Mouse (Mus musculus) forebrain, embryonic 10.5 days (tissue): Measurements from ENCODE around the gene Dhdds. TPM values are rescaled to one million over a fixed set of nuclear protein-coding genes. Genes with fewer than 3 reads are reported as not detected.

Source experiments
- DNase-seq: peaks from one replicate; pipeline ENCODE4 v3.0.0-alpha.2; 2017; ENCODE audit warnings: low spot score; ENCODE audit errors: extremely low spot score
- H3K27ac ChIP-seq: fragments of 300-500 bp; sonication (generic); 2 replicates; pipeline ENCODE4 v1.5.1; 2016; ENCODE audit warnings: mild to moderate bottlenecking
- H3K27me3 ChIP-seq: fragments of 300-500 bp; sonication (generic); 2 replicates; pipeline ENCODE4 v1.6.1; 2016; ENCODE audit warnings: mild to moderate bottlenecking; ENCODE audit not compliant: poor library complexity, severe bottlenecking
- H3K36me3 ChIP-seq: fragments of 300-500 bp; sonication (generic); replicated peaks from 2 replicates; pipeline ENCODE4 v1.6.1; 2016; ENCODE audit warnings: mild to moderate bottlenecking, moderate library complexity
- H3K4me1 ChIP-seq: fragments of 300-500 bp; sonication (generic); 2 replicates; pipeline ENCODE4 v1.6.1; 2016
- H3K4me3 ChIP-seq: fragments of 300-500 bp; sonication (generic); 2 replicates; pipeline ENCODE4 v1.5.1; 2016; ENCODE audit warnings: mild to moderate bottlenecking, moderate library complexity
- H3K9me3 ChIP-seq: fragments of 300-500 bp; sonication (generic); 2 replicates; pipeline ENCODE4 v1.6.1; 2016; ENCODE audit warnings: mild to moderate bottlenecking, moderate library complexity
- WGBS: fragments of 180-500 bp; shearing (Covaris S2); methylation state at CpG from one replicate; pipeline ENCODE4 v1.1.7; 2016; 5-methylcytosine and 5-hydroxymethylcytosine counted together
- polyA plus RNA-seq: library from polyadenylated mRNA; unstranded; fragments of >200 nt; fragmentation: Nextera tagmentation; extraction: Ambion mirVana; gene quantifications from 2 replicates; pipeline ENCODE4 v1.2.1, GENCODE M21; 2016

Gene Dhdds
- polyA plus RNA-seq, 1 experiment from 2014 or later = 40.3 TPM

DNA sequence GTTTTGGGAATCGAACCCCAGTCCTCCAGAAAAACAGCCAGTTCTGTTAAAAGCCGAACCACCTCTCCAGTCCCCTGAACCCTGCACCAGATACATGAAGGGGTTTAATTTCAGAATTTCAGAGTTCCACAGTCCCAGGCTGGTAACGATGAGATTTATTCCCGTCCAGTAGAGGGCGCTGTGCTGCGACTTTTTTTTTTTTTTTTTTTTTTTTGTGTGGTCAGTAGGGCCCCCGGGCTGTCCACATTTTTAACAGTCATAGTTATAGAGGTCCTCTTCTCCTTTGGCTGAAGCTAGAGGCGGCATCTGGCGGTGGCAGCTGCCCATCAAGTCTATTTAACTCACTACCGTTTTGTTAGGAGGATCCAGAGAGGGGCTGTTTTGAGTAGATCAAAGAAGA is 69.4 kb downstream of the Dhdds start:
- no peak overlapping the region for H3K27ac ChIP-seq
- no peak overlapping the region for H3K4me3 ChIP-seq
- no peak for DNase-seq
- no peaks in the 10 kb centered on the region for H3K36me3 ChIP-seq
- H3K27me3 ChIP-seq = no peaks in the 10 kb centered on the region
- 19% methylated on average over 10 of the region's 10 CpGs for WGBS
- no peaks in the 10 kb centered on the region for H3K9me3 ChIP-seq
- peaks cover 11% of the 10 kb centered on the region; the same call in 1 of the 2 replicates for H3K4me1 ChIP-seq

DNA sequence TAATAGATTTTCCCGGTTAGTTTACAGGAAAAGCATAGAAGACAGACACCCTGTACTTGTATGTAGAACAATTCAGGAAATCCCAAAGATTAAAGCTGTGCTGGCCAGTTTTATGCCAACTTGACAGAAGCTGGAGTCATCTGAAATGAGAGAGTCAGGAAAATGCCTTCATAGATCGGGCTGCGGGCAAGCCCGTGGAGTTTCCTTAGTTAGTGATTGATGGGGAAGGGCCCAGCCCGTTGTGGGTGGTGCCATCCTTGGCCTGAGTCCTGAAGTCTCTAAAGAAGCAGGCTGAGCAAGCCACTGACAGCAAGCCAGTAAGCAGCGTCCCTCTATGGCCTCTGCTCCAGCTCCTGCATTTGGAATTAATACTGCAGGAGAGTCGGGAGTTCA is 71.4 kb downstream of the Dhdds start:
- H3K36me3 ChIP-seq = no peaks in the 10 kb centered on the region
- peaks cover 11% of the 10 kb centered on the region; the same call in 1 of the 2 replicates for H3K4me1 ChIP-seq
- H3K27ac ChIP-seq = 0 out of 2 replicates have a peak overlapping the region, but pooled peaks have one; percentile 63
- 60% methylated on average over 7 of the region's 7 CpGs for whole genome bisulfite sequencing
- H3K9me3 ChIP-seq = no peaks in the 10 kb centered on the region
- H3K4me3 ChIP-seq = no peak overlapping the region
- no peaks in the 10 kb centered on the region for H3K27me3 ChIP-seq
- no peak for DNase-seq

DNA sequence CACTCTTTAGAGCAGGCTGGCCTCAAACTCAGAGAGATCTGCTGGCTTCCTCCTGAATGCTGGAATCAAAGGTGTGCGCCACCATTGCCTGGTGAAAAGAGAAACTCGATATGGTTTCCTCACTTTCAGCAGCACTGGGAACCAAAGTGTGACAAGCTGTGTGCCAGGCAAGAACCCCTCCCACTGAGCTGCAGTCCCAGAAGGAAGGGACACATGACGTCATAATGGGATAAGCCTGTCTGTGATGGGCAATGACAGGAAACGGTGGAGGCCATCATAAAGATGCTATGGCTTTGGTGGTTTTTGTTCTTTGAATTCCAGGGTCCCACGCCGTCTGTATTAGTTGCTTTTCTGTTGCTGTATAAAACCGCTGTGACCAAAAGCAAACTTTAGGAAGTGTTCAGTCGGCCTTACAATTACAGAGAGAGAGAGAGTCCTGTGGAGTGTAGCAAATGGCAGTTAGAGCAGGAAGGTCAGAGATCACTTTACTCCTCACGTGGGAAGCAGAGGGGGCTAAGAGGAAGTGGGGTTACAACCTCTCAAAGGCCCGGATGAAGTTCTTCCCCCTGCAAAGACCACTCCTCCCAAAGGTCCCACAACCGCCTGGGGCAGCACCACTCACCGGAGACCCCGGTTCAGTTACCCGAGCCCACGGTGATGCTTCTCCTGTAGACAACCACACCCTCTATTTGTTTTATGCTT is 72.0 kb downstream of the Dhdds start:
- DNase-seq = no peak
- H3K9me3 ChIP-seq = no peaks in the 10 kb centered on the region
- WGBS = 68% methylated on average over 15 of the region's 15 CpGs
- peaks cover 11% of the 10 kb centered on the region; the same call in 1 of the 2 replicates for H3K4me1 ChIP-seq
- no peak overlapping the region for H3K4me3 ChIP-seq
- H3K27me3 ChIP-seq = no peaks in the 10 kb centered on the region
- no peaks in the 10 kb centered on the region for H3K36me3 ChIP-seq
- peak overlapping the region; percentile 63; the same call in 1 of the 2 replicates for H3K27ac ChIP-seq

DNA sequence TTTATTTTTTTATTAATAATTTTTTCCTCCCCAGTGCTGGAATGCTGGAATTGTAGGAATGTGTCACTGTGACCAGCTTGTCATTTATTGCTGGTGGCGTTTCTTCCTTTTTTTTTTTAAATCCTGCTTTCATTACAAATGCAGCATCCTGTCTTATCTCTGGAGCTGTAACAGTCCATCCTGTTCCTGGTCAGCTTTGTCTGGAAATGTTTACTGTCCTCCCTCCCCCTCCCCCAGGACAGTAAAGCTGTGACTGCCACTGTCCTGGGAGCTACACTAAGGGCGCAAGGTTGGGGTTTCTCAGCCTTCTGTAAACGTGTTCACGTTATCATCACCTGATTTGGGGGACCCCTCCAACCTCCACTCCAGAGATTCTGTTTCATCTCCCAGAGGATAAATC is 75.5 kb downstream of the Dhdds start:
- Histone ChIP-seq H3K27ac (no peak overlapping the region), H3K27me3 (no peaks in the 10 kb centered on the region), H3K4me3 (no peak overlapping the region), H3K9me3 (no peaks in the 10 kb centered on the region), H3K4me1 (peaks cover 7% of the 10 kb centered on the region; the same call in 1 of the 2 replicates), H3K36me3 (no peaks in the 10 kb centered on the region)
- 84% methylated on average over 4 of the region's 4 CpGs for WGBS
- DNase-seq = no peak

DNA sequence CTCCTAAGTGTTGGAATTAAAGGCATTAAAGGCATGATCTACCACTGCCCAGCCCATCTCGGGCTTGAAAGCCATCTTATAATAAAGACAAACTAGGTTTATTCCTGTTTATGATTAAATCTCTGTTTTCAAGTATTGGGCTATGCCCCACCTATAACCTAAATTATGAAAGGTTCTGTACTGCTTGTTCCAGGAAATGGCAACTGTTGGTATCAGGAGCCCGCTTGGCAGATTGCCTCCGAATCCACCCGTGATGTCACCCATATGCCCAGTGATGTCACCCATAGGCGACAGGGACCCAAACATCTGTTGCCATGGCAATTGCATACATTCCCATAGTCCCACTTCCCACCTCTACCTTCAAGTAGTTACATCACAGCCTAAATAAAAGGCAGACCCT is 77.0 kb downstream of the Dhdds start:
- H3K4me3 ChIP-seq = no peak overlapping the region
- no peaks in the 10 kb centered on the region for H3K36me3 ChIP-seq
- H3K4me1 ChIP-seq = peaks cover 4% of the 10 kb centered on the region; the same call in 1 of the 2 replicates
- H3K9me3 ChIP-seq = no peaks in the 10 kb centered on the region
- DNase-seq = no peak
- H3K27ac ChIP-seq = no peak overlapping the region
- 94% methylated on average over 5 of the region's 5 CpGs for WGBS
- no peaks in the 10 kb centered on the region for H3K27me3 ChIP-seq

Other genes starting within 250 kb of the Dhdds start
- 35.3 and 38.8 TPM in 2 replicates for gene Arid1a, start 244.1 kb downstream of the Dhdds start, polyA plus RNA-seq
- 42.7 and 44.1 TPM in 2 replicates for gene Rps6ka1, start 113.1 kb downstream of the Dhdds start, polyA plus RNA-seq
- gene Hmgn2, start 32.3 kb downstream of the Dhdds start, polyA plus RNA-seq = 3,760 and 3,774 TPM in 2 replicates
- gene Lin28a, start 17.9 kb upstream of the Dhdds start, polyA plus RNA-seq = 21.6 and 25.7 TPM in 2 replicates
- gene Zfp683, start 52.9 kb upstream of the Dhdds start, polyA plus RNA-seq = not detected in 2 replicates
- 1.7 and 3.5 TPM in 2 replicates for gene Crybg2, start 59.9 kb upstream of the Dhdds start, polyA plus RNA-seq
- 4.1 and 5.0 TPM in 2 replicates for gene Cd52, start 94.2 kb upstream of the Dhdds start, polyA plus RNA-seq
- 6.3 and 7.3 TPM in 2 replicates for gene Ubxn11, start 101.7 kb upstream of the Dhdds start, polyA plus RNA-seq
- 267 and 270 TPM in 2 replicates for gene Sh3bgrl3, start 127.9 kb upstream of the Dhdds start, polyA plus RNA-seq
- 34.3 and 35.5 TPM in 2 replicates for gene Cep85, start 186.2 kb upstream of the Dhdds start, polyA plus RNA-seq
- not detected in 2 replicates for gene Gm7534, start 202.1 kb upstream of the Dhdds start, polyA plus RNA-seq
- not detected in 2 replicates for gene Catsper4, start 226.5 kb upstream of the Dhdds start, polyA plus RNA-seq
- 0.97 and 1.1 TPM in 2 replicates for gene Cnksr1, start 237.5 kb upstream of the Dhdds start, polyA plus RNA-seq
- 0.72 and 0.90 TPM in 2 replicates for gene E130218I03Rik, start 242.7 kb upstream of the Dhdds start, polyA plus RNA-seq
- 20.7 and 22.7 TPM in 2 replicates for gene Zfp593, start 244.7 kb upstream of the Dhdds start, polyA plus RNA-seq
- gene Gm30191, start 246.0 kb upstream of the Dhdds start, polyA plus RNA-seq = 0.24 TPM in 1 of 2 replicates, not detected in the other